Mouse (Mus musculus): Measurements from ENCODE around the gene Mrps7. TPM values are rescaled to one million over a fixed set of nuclear protein-coding genes. Genes with fewer than 3 reads are reported as not detected.
"Not testable (repeated sequence)": the region's sequence is repeated elsewhere in the genome, so short reads cannot be mapped to it uniquely, and the experiment has no call there.

Mrps7 gene
- polyA plus RNA-seq, 1 experiment from 2014 or later: 91.6 TPM

DNA sequence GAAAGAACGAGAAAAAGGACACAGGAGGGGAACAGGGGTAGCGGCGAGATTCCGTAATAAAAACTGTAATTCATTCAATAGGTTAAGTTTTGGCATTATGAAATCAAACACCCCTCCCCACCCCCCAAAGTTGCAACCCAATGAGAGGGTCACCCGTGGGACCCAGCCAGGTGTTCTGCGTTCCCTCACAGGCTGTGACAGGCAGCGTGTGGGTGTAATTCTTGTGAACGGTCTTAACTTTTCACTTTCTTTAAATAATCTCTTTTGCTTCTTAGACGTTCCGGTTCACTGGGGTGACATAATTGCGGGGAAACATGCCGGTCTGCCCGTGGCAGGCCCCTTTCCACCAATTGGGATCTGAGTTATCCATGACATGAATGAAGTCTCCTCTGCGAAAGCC, 41.8 kb downstream of the Mrps7 start:
- peaks cover 62% of the 10 kb centered on the region for H3K36me3 ChIP-seq

GRCm38 (mm10) chr11:115646439-115646838, 42.7 kb downstream of the Mrps7 start:
- H3K4me3 ChIP-seq: no peak overlapping the region
- peaks cover 4% of the 10 kb centered on the region; the same call in 1 of the 2 replicates for H3K4me1 ChIP-seq
- WGBS: 92% methylated on average over 9 of the region's 9 CpGs
- no peak for ATAC-seq (ENCODE audit: low FRiP score, low read depth)
- no peak overlapping the region for H3K4me2 ChIP-seq (replicated peaks)
- H3K27me3 ChIP-seq: no peaks in the 10 kb centered on the region
- no peaks in the 10 kb centered on the region for H3K9me3 ChIP-seq
- H3K27ac ChIP-seq: no peak overlapping the region
- H3K9ac ChIP-seq: no peak overlapping the region
- H3K36me3 ChIP-seq: peaks cover 69% of the 10 kb centered on the region

More for the DNA sequence above, 41.8 kb downstream of the Mrps7 start:
- not testable (repeated sequence) for ATAC-seq (ENCODE audit: low FRiP score, low read depth); H3K9me3 ChIP-seq; H3K4me1 ChIP-seq; H3K9ac ChIP-seq; H3K27me3 ChIP-seq; H3K4me2 ChIP-seq (replicated peaks); H3K4me3 ChIP-seq; H3K27ac ChIP-seq
- WGBS: 87% methylated on average over 14 of the region's 14 CpGs

DNA sequence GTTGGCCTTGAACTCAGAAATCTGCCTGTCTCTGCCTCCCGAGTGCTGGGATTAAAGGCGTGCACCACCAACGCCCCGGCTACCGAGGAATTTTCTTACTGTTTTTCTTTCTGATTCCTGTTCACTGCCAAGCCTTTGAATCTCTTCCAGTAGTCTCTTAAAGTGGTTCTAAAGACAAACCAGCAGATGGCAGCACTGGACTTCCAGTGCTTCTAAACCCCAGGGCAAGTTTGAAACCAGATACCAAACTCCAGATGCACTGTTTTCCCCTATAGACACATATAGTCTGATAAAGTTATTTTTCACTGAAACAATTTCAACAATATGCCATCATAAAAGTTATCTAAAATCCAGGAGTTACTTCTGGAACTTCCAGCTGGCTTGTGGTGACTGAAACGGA, 43.7 kb downstream of the Mrps7 start:
- Histone ChIP-seq H3K36me3 (peaks cover 72% of the 10 kb centered on the region), H3K27me3 (no peaks in the 10 kb centered on the region), H3K27ac (no peak overlapping the region), H3K4me3 (no peak overlapping the region), H3K9me3 (no peaks in the 10 kb centered on the region), H3K4me2 (replicated peaks) (no peak overlapping the region), H3K9ac (no peak overlapping the region), H3K4me1 (peaks cover 4% of the 10 kb centered on the region; the same call in 1 of the 2 replicates)
- ATAC-seq (ENCODE audit: low FRiP score, low read depth): no peak
- 45% methylated on average over 6 of the region's 6 CpGs for WGBS

DNA sequence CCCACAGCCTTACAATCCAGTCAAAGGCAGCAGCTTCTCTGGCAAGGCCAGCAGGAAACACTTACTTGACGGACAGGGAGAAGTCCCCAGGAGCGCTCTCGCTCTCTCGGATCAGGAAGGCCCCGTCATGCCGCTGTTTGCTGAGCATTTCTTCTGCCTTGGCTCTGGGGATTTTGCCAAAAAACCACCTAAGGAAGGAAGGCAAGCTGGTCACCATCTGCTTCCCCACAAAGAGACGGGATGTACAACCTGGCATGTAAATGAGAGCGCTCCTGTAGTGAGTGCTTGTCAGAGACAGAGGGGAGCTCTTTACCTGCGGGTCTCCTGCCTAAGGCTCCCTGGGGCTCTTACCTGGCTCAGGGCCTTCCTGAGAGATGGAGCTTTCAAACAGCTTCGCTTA, 46.0 kb downstream of the Mrps7 start:
- no peak overlapping the region for H3K4me3 ChIP-seq
- H3K4me2 ChIP-seq (replicated peaks): no peak overlapping the region
- H3K4me1 ChIP-seq: peaks cover 4% of the 10 kb centered on the region; the same call in 1 of the 2 replicates
- H3K9ac ChIP-seq: 0 out of 2 replicates have a peak overlapping the region, but pooled peaks have one; percentile 19
- ATAC-seq (ENCODE audit: low FRiP score, low read depth): no peak
- H3K36me3 ChIP-seq: peaks cover 71% of the 10 kb centered on the region
- WGBS: 77% methylated on average over 10 of the region's 10 CpGs
- H3K27ac ChIP-seq: peak overlapping the region; percentile 1; the same call in 1 of the 2 replicates
- no peaks in the 10 kb centered on the region for H3K9me3 ChIP-seq
- no peaks in the 10 kb centered on the region for H3K27me3 ChIP-seq

- no peak overlapping the region for H3K9ac ChIP-seq
- no peak overlapping the region for H3K27ac ChIP-seq
- H3K27me3 ChIP-seq: no peaks in the 10 kb centered on the region
- ATAC-seq (ENCODE audit: low FRiP score, low read depth): no peak
- 75% methylated on average over 3 of the region's 3 CpGs for WGBS
- H3K9me3 ChIP-seq: no peaks in the 10 kb centered on the region
- peaks cover 4% of the 10 kb centered on the region; the same call in 1 of the 2 replicates for H3K4me1 ChIP-seq
- no peak overlapping the region for H3K4me2 ChIP-seq (replicated peaks)
- peaks cover 65% of the 10 kb centered on the region for H3K36me3 ChIP-seq
- H3K4me3 ChIP-seq: no peak overlapping the region
These were observed 48.0 kb downstream of the Mrps7 start for GRCm38 (mm10) chr11:115651680-115652079.

GRCm38 (mm10) chr11:115653194-115653593, 49.5 kb downstream of the Mrps7 start:
- Histone ChIP-seq H3K27me3 (no peaks in the 10 kb centered on the region), H3K4me1 (no peaks in the 10 kb centered on the region), H3K4me2 (replicated peaks) (no peak overlapping the region), H3K4me3 (no peak overlapping the region), H3K27ac (no peak overlapping the region; the same call in 1 of the 2 replicates), H3K9ac (no peak overlapping the region), H3K9me3 (no peaks in the 10 kb centered on the region), H3K36me3 (peaks cover 57% of the 10 kb centered on the region)
- ATAC-seq (ENCODE audit: low FRiP score, low read depth): no peak
- 85% methylated on average over 3 of the region's 3 CpGs for WGBS

DNA sequence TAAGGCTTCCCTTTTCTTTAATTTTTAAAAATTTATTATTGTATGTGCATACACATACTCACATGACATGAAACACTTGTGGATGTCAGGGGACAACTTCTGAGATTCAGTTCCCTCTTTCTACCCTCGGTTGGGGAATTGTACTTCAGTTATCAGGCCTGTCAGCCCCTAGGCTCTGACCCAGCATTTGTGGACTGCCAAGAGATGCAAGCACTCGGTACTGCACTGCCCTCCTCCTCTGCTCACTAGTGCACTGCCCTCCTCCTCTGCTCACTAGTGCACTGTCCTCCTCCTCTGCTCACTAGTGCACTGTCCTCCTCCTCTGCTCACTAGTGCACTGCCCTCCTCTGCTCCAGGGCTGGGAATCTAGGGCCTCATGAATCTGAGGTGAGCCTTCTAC, 50.4 kb downstream of the Mrps7 start:
- H3K9ac ChIP-seq: no peak overlapping the region
- H3K36me3 ChIP-seq: peaks cover 47% of the 10 kb centered on the region
- WGBS: 68% methylated on average over 2 of the region's 2 CpGs
- no peaks in the 10 kb centered on the region for H3K4me1 ChIP-seq
- no peaks in the 10 kb centered on the region for H3K9me3 ChIP-seq
- ATAC-seq (ENCODE audit: low FRiP score, low read depth): no peak
- H3K4me3 ChIP-seq: no peak overlapping the region
- no peaks in the 10 kb centered on the region for H3K27me3 ChIP-seq
- no peak overlapping the region for H3K4me2 ChIP-seq (replicated peaks)
- no peak overlapping the region for H3K27ac ChIP-seq

Other genes with a start within 250 kb of the Mrps7 start
- 2.4 and 3.2 TPM in 2 replicates for gene Hid1, start 236.2 kb upstream of the Mrps7 start, polyA plus RNA-seq (2015; fragmentation: Nextera tagmentation; extraction: Ambion mirVana)
- 11.3 and 11.4 TPM in 2 replicates for gene Cdr2l, start 222.0 kb upstream of the Mrps7 start, polyA plus RNA-seq (2015; fragmentation: Nextera tagmentation; extraction: Ambion mirVana)
- 174 and 178 TPM in 2 replicates for gene Mrpl58, start 200.2 kb upstream of the Mrps7 start, polyA plus RNA-seq (2015; fragmentation: Nextera tagmentation; extraction: Ambion mirVana)
- gene Atp5h, start 184.0 kb upstream of the Mrps7 start, polyA plus RNA-seq (2015; fragmentation: Nextera tagmentation; extraction: Ambion mirVana): 942 TPM in 2 replicates
- gene Kctd2, start 183.8 kb upstream of the Mrps7 start, polyA plus RNA-seq (2015; fragmentation: Nextera tagmentation; extraction: Ambion mirVana): 16.1 and 17.4 TPM in 2 replicates
- 0.08 TPM in 1 of 2 replicates, not detected in the other for gene Trim80, start 163.4 kb upstream of the Mrps7 start, polyA plus RNA-seq (2015; fragmentation: Nextera tagmentation; extraction: Ambion mirVana)
- gene Slc16a5, start 141.5 kb upstream of the Mrps7 start, polyA plus RNA-seq (2015; fragmentation: Nextera tagmentation; extraction: Ambion mirVana): 0.15 and 0.19 TPM in 2 replicates
- 9.3 and 10.2 TPM in 2 replicates for gene Armc7, start 128.3 kb upstream of the Mrps7 start, polyA plus RNA-seq (2015; fragmentation: Nextera tagmentation; extraction: Ambion mirVana)
- gene Nt5c, start 112.1 kb upstream of the Mrps7 start, polyA plus RNA-seq (2015; fragmentation: Nextera tagmentation; extraction: Ambion mirVana): 65.4 and 75.4 TPM in 2 replicates
- 557 and 558 TPM in 2 replicates for gene Jpt1, start 89.5 kb upstream of the Mrps7 start, polyA plus RNA-seq (2015; fragmentation: Nextera tagmentation; extraction: Ambion mirVana)
- gene Sumo2, start 67.6 kb upstream of the Mrps7 start, polyA plus RNA-seq (2015; fragmentation: Nextera tagmentation; extraction: Ambion mirVana): 1,169 and 1,249 TPM in 2 replicates
- 184 and 186 TPM in 2 replicates for gene Nup85, start 39.5 kb upstream of the Mrps7 start, polyA plus RNA-seq (2015; fragmentation: Nextera tagmentation; extraction: Ambion mirVana)
- gene Gga3, start 126 bp downstream of the Mrps7 start, polyA plus RNA-seq (2015; fragmentation: Nextera tagmentation; extraction: Ambion mirVana): 18.1 and 20.9 TPM in 2 replicates
- gene Mif4gd, start 9.0 kb downstream of the Mrps7 start, polyA plus RNA-seq (2015; fragmentation: Nextera tagmentation; extraction: Ambion mirVana): 18.8 and 19.8 TPM in 2 replicates
- 28.5 and 30.2 TPM in 2 replicates for gene Slc25a19, start 24.4 kb downstream of the Mrps7 start, polyA plus RNA-seq (2015; fragmentation: Nextera tagmentation; extraction: Ambion mirVana)
- gene Grb2, start 104.7 kb downstream of the Mrps7 start, polyA plus RNA-seq (2015; fragmentation: Nextera tagmentation; extraction: Ambion mirVana): 96.5 and 102 TPM in 2 replicates
- 22.7 and 31.9 TPM in 2 replicates for gene Tmem94, start 161.5 kb downstream of the Mrps7 start, polyA plus RNA-seq (2015; fragmentation: Nextera tagmentation; extraction: Ambion mirVana)
- gene Caskin2, start 209.7 kb downstream of the Mrps7 start, polyA plus RNA-seq (2015; fragmentation: Nextera tagmentation; extraction: Ambion mirVana): 15.5 and 19.4 TPM in 2 replicates
- 32.9 and 33.8 TPM in 2 replicates for gene Tsen54, start 210.8 kb downstream of the Mrps7 start, polyA plus RNA-seq (2015; fragmentation: Nextera tagmentation; extraction: Ambion mirVana)
- 4.8 and 6.0 TPM in 2 replicates for gene Llgl2, start 220.1 kb downstream of the Mrps7 start, polyA plus RNA-seq (2015; fragmentation: Nextera tagmentation; extraction: Ambion mirVana)

Measured in limb, embryonic 13.5 days (tissue).